15 mouse cellular contexts compared by ENCODE assay signal in genomic region chr6:85423836-85424379, GRCm38 (mm10). TPM values are rescaled to one million over a fixed set of nuclear protein-coding genes. Genes with fewer than 3 reads are reported as not detected.
DNase-seq lines count a peak whose midpoint lies in the region; ATAC-seq lines count a peak whose summit lies in the region.
"Had no signal": no experiment of that assay in that cellular context is flagged by ENCODE, and none has a peak within 500 bp of the region (broad histone marks: within the 10 kb centered on the region; RNA-seq: fewer than 3 reads in every experiment).

Gene Noto, plus strand, starts transcription at chr6:85423886.

- H3K36me3 ChIP-seq in heart, embryonic 15.5 days: no peaks in the 10 kb centered on the region
- no peaks in the 10 kb centered on the region for H3K36me3 ChIP-seq in lung, embryonic 16.5 days (ENCODE audit: control insufficient read depth, insufficient read depth, low read length)
- H3K36me3 ChIP-seq in embryonic facial prominence, embryonic 10.5 days (replicated peaks): no peaks in the 10 kb centered on the region
- H3K36me3 ChIP-seq in limb, embryonic 12.5 days: no peaks in the 10 kb centered on the region
- H3K36me3 ChIP-seq: embryonic facial prominence, embryonic 15.5 days; hindbrain, embryonic 13.5 days had no signal

- H3K4me1 ChIP-seq in heart, embryonic 15.5 days (replicated peaks): peaks cover 6% of the 10 kb centered on the region
- no peaks in the 10 kb centered on the region; the same call in none of the 2 replicates for H3K4me1 ChIP-seq in lung, embryonic 16.5 days (replicated peaks; ENCODE audit: control insufficient read depth, insufficient read depth, low read length)
- peaks cover 10% of the 10 kb centered on the region for H3K4me1 ChIP-seq in embryonic facial prominence, embryonic 10.5 days
- peaks cover 7% of the 10 kb centered on the region for H3K4me1 ChIP-seq in limb, embryonic 12.5 days (replicated peaks)
- H3K4me1 ChIP-seq: embryonic facial prominence, embryonic 15.5 days had no signal

- no peak within 1 kb of the TSS for H3K4me3 ChIP-seq in heart, embryonic 15.5 days
- no peak within 1 kb of the TSS for H3K4me3 ChIP-seq in lung, embryonic 16.5 days (ENCODE audit: low read length)
- H3K4me3 ChIP-seq in embryonic facial prominence, embryonic 10.5 days: peak within 1 kb of the TSS; percentile 35
- no peak within 1 kb of the TSS; the same call in 1 of the 2 replicates for H3K4me3 ChIP-seq in limb, embryonic 12.5 days (replicated peaks)
- H3K4me3 ChIP-seq: embryonic facial prominence, embryonic 15.5 days; hindbrain, embryonic 13.5 days had no signal

- peaks cover 49% of the 10 kb centered on the region for H3K27me3 ChIP-seq in heart, embryonic 15.5 days
- no peaks in the 10 kb centered on the region; the same call in 1 of the 2 replicates for H3K27me3 ChIP-seq in lung, embryonic 16.5 days (ENCODE audit: control insufficient read depth, insufficient read depth, low read depth, low read length)
- H3K27me3 ChIP-seq in embryonic facial prominence, embryonic 10.5 days (replicated peaks; ENCODE audit: low read depth, poor library complexity, severe bottlenecking): peaks cover 61% of the 10 kb centered on the region
- peaks cover 60% of the 10 kb centered on the region for H3K27me3 ChIP-seq in limb, embryonic 12.5 days

- DNase-seq in heart, adult 11 months: no peak
- no peak for DNase-seq in lung, postnatal 25 days (ENCODE audit: low spot score)
- peak; percentile 22 for DNase-seq in embryonic facial prominence, embryonic 10.5 days (ENCODE audit: low spot score)
- no peak for DNase-seq in thymus, adult 18-20 months
- DNase-seq: cerebellum, adult 8-10 months had no signal

- 10% methylated on average over 28 of the region's 28 CpGs for WGBS in heart, embryonic 15.5 days
- WGBS in lung, embryonic 16.5 days: 10% methylated on average over 28 of the region's 28 CpGs
- WGBS in embryonic facial prominence, embryonic 10.5 days: 11% methylated on average over 28 of the region's 28 CpGs
- WGBS in limb, embryonic 12.5 days: 10% methylated on average over 28 of the region's 28 CpGs

- H3K4me2 ChIP-seq in heart, embryonic 15.5 days: peak within 1 kb of the TSS; percentile 44
- H3K4me2 ChIP-seq in lung, embryonic 16.5 days (ENCODE audit: low read depth, low read length): no peak within 1 kb of the TSS
- H3K4me2 ChIP-seq in limb, embryonic 12.5 days: peak within 1 kb of the TSS; percentile 40
- H3K4me2 ChIP-seq: embryonic facial prominence, embryonic 15.5 days; hindbrain, embryonic 13.5 days had no signal

- H3K27ac ChIP-seq in heart, embryonic 15.5 days: no peak within 1 kb of the TSS
- H3K27ac ChIP-seq in lung, embryonic 16.5 days (ENCODE audit: low read length): peak within 1 kb of the TSS; percentile 63
- no peak within 1 kb of the TSS for H3K27ac ChIP-seq in embryonic facial prominence, embryonic 10.5 days (replicated peaks)
- no peak within 1 kb of the TSS for H3K27ac ChIP-seq in limb, embryonic 12.5 days
- H3K27ac ChIP-seq: embryonic facial prominence, embryonic 15.5 days; hindbrain, embryonic 13.5 days; macrophage had no signal

- 0 out of 2 replicates have a peak within 1 kb of the TSS, but pooled peaks have one; percentile 33 for H3K9ac ChIP-seq in heart, embryonic 15.5 days
- H3K9ac ChIP-seq in lung, embryonic 16.5 days (ENCODE audit: low read length): no peak within 1 kb of the TSS
- 0 out of 2 replicates have a peak within 1 kb of the TSS, but pooled peaks have one; percentile 12 for H3K9ac ChIP-seq in limb, embryonic 12.5 days (replicated peaks)
- H3K9ac ChIP-seq: embryonic facial prominence, embryonic 15.5 days; hindbrain, embryonic 13.5 days had no signal

- no peak for ATAC-seq in heart, embryonic 15.5 days (replicated peaks; ENCODE audit: insufficient number of reproducible peaks, insufficient read depth, low FRiP score, low read depth)
- ATAC-seq in lung, embryonic 16.5 days (ENCODE audit: low read depth): peak; percentile 43; the same call in 1 of the 2 replicates
- ATAC-seq in limb, embryonic 12.5 days (ENCODE audit: insufficient number of reproducible peaks, insufficient read depth, low FRiP score, low TSS enrichment, low read depth): no peak
- no peak for ATAC-seq in monocyte, adult 5-6 weeks (replicated peaks; ENCODE audit: insufficient number of reproducible peaks, low FRiP score, low TSS enrichment, poor library complexity, severe bottlenecking)

- H3K9me3 ChIP-seq in heart, embryonic 15.5 days (replicated peaks): no peaks in the 10 kb centered on the region
- H3K9me3 ChIP-seq in lung, embryonic 16.5 days (ENCODE audit: control insufficient read depth, low read length): no peaks in the 10 kb centered on the region
- H3K9me3 ChIP-seq in embryonic facial prominence, embryonic 10.5 days: no peaks in the 10 kb centered on the region
- no peaks in the 10 kb centered on the region for H3K9me3 ChIP-seq in limb, embryonic 12.5 days
- H3K9me3 ChIP-seq: embryonic facial prominence, embryonic 15.5 days; hindbrain, embryonic 13.5 days had no signal

RNA-seq across cellular contexts. Expression of gene Noto, which starts in this region (rescaled TPM):
- 0.15 TPM in 1 of 2 replicates, not detected in the other for polyA plus RNA-seq in heart, embryonic 15.5 days (2015; fragmentation: Nextera tagmentation; extraction: Ambion mirVana)
- polyA plus RNA-seq in lung, embryonic 16.5 days (2015; fragmentation: Nextera tagmentation; extraction: Ambion mirVana): 0.80 and 0.94 TPM in 2 replicates
- polyA plus RNA-seq in embryonic facial prominence, embryonic 10.5 days (2016; fragmentation: Nextera tagmentation; extraction: Ambion mirVana): not detected in 2 replicates
- polyA plus RNA-seq in limb, embryonic 12.5 days (2016; fragmentation: Nextera tagmentation; extraction: Ambion mirVana): not detected in 2 replicates
- total RNA-seq in monocyte, adult 5-6 weeks (2017): not detected in 3 replicates
- total RNA-seq: CH12.LX; left cerebral cortex, postnatal 14 days had no signal
- polyA plus RNA-seq: embryonic facial prominence, embryonic 15.5 days; hindbrain, embryonic 13.5 days; large intestine, adult 2 months; macrophage had no signal

Comparison
In these comparisons a context has a peak if more than half of its experiments do, and no peak if none do; other contexts are left out.
1. Peak in ATAC-seq and H3K27ac ChIP-seq in lung, embryonic 16.5 days; RNA of the gene not detected or under 1 TPM.
2. Peak in DNase-seq and H3K4me3 ChIP-seq in embryonic facial prominence, embryonic 10.5 days; RNA of the gene not detected or under 1 TPM.